Mouse (Mus musculus): ENCODE results near the gene Kcnk13.

Kcnk13 gene

DNA sequence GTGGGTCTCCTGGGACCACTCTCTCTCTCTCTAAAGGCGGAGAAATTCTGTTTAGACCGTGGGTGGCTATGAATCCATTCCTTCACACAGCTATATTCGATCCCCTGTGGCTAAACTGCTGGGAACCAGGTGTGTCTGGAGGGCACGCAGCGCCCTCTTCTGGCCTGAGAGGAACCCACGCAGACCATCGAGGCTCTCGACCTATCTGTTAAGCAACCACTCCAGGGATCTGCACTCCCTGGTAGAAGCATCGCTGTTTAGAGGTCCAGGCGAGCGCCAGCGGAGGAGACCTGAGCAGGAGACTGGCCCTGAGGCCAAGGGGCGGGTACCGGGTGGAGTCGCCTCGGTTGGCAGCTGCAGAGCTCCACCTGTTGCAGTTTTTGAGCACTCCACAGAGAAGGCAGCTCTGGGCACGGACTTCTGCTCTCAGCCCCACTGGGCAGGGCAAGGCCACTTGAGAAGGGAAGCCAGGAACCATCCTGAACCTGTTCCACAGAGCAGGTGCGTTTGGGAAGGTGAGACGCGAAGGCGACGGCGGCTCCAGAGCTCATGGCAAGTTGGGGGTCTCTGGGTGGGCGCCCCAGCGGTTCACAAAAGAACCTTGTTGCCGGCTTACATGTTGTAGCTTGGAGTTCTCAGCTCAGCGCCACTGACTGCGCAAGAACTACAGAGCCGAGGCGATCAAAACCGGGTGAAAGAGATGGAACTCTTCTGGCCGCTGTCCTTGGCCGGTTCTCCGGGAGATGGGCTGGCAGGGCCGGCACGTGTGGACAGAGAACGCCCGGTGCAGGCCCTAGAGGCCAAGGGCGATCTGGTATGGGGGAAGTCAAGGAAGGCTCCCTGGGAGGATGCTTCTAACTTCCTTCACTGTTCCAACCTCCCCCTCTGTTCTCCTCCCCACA, at the start of gene Kcnk13:
Gene Kcnk13 (plus strand): TSS at position 199 of the 902 bp plus-strand sequence.
- DNase-seq (ENCODE audit: low spot score): no peak

DNA sequence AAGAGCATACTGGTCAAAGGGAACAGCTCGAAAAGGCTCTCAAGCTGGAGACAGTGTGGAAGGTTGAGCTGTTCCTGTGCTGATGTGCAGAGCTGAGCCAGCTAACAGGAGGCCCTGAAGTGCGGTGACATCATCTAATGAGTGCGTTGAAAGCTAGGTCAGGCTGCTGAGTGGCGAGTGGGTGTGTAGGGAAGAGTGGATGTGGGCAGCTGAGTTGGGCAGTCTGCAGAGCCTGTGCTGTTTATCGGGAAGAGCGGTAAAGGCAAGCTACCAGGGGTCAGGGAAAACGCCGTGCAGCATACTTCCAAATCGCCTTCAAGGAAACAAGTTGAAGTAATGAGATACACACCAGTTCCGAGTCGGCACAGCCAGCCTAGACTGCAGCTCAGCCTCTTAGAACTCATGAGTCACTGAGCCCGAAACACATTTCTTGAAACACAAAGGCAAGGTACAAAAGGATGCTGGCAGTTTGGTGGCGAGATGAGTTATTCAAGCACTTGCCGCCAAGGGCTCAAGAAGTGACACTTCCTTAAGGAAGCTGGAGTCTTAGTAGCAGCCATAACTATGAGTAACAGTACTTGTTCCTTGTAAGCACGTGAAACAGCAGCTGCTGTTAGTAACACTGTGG, 46.4 kb upstream of the Kcnk13 start:
- no peak for DNase-seq (ENCODE audit: low spot score)

GRCm38 (mm10) chr12:99919636-99920035, 44.7 kb upstream of the Kcnk13 start:
- DNase-seq (ENCODE audit: low spot score): no peak

DNA sequence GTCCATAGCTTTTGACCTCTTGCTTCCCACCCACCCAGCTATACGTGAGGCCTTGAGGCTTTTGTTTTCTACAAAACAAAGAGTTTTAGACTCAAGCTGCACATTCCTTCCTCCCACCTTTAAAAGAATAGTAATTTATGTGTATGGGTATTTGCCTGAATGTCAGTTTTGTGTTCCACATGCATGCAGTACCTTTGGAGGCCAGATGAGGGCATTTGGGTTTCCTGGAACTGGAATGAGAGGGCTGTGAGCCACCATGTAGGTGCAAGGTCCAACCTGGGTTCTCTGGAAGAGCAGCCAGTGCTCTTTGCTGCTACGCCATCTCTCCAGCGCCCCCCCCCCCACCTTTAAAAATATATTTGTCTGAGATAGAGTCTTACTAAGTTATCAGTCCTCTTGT, 43.3 kb upstream of the Kcnk13 start:
- DNase-seq (ENCODE audit: low spot score): no peak

- no peak for DNase-seq (ENCODE audit: low spot score)
These were observed 41.1 kb upstream of the Kcnk13 start for GRCm38 (mm10) chr12:99923131-99923606.

DNA sequence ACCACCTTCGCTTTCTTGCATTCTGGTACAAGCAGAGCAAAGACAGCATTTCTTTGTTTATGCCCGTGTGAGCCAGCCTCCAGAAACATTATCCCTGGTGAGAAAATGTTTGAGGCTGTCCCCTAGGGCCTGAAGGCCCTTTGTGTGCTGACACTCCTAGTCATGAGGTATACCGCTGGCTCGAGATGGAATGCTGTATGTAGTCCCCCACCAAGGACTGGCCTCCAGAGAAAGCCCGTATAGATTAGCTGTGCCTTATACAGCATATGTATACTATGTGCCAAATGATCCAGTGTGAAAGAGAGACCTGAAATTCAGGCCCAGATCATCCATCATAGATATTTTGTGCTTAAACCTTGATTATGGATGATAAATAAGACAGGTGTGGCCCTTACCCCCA, 40.6 kb upstream of the Kcnk13 start:
- DNase-seq (ENCODE audit: low spot score): no peak

DNA sequence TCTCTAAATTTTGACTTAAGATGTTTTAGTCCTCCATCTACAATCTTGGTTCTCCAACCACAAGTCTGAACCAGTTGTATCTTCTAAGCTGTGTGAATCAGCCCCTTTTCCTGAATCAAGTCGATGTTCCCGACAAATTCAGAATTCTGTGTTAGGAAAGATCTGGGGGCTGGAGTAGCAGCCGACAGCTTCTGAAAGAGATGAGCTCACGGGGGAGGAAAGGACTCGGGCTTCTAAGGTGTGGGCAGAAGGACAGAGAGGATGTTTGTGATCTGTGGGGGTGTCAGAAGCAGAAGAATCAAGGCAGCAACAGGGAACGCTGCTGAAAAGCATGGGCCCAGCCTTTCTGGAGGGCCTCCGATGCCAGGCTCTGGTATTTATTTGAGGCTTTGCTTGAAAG, 36.0 kb upstream of the Kcnk13 start:
- DNase-seq (ENCODE audit: low spot score): no peak

DNA sequence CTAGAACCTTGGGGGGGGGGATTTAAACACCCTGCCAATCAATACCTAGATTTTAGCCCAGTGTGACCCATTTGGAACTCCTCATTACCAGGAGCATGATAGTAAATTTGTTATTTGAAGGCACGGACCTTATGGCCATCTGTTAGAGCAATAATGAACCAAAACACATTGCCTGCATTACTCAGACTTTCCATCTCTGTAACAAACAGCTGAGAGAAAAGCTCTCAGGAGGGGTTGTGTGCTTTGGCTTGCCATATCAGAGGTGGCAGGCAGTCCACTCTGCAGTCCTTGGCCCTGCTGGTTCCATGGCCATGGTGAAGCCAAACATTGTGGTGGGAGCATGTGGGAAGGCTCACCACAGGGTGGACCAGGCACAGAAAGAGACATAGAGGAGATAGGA, 35.1 kb upstream of the Kcnk13 start:
- DNase-seq (ENCODE audit: low spot score): no peak

- DNase-seq (ENCODE audit: low spot score): no peak
These were observed 32.1 kb upstream of the Kcnk13 start for GRCm38 (mm10) chr12:99932245-99932644.

GRCm38 (mm10) chr12:99933630-99934029, 30.7 kb upstream of the Kcnk13 start:
- no peak for DNase-seq (ENCODE audit: low spot score)

DNA sequence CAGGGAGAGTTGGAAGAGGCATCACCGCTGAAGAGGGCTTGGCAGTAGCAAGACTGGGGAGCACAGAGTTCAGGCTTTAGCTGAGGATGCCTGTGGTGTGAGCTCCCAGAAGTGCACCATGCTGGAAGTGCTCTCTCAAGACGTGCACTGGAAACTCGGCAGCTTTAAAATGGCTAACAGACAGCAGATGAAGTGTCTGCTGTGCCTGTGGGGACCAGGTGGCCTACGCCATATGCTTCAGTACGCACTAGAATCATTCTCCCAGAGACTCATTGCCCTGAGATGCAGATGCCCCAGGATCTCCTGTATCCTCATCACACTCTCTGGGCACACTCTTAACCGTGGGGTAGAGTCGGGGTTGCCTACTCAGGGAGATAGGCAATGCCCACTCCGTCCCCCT, 28.9 kb upstream of the Kcnk13 start:
- DNase-seq (ENCODE audit: low spot score): no peak

DNA sequence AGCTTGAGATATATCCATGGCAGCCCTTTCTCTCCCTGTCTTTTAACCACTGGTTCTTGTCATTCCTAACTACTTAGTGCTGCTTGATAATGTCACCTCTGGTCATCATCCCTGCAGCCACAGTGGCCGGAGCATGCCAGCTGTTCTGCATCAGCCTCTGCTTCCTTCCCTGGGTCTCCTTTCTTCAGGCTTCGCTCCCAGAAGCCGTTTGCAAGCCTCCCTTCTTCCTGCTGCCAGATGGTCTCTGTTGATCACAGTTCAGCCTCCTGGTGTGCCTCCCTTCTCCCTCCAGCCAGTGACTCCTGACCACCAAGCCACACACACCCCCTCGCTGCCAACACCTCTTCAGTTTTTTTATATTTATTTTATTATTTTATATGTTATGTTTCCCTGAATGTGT, 25.8 kb upstream of the Kcnk13 start:
- DNase-seq (ENCODE audit: low spot score): no peak

- no peak for DNase-seq (ENCODE audit: low spot score)
These were observed 25.1 kb upstream of the Kcnk13 start for GRCm38 (mm10) chr12:99939179-99939578.

GRCm38 (mm10) chr12:99940704-99941103, 23.6 kb upstream of the Kcnk13 start:
- DNase-seq (ENCODE audit: low spot score): no peak

- no peak for DNase-seq (ENCODE audit: low spot score)
These were observed 21.9 kb upstream of the Kcnk13 start for GRCm38 (mm10) chr12:99942441-99942840.

GRCm38 (mm10) chr12:99952928-99953327, 11.4 kb upstream of the Kcnk13 start:
- DNase-seq (ENCODE audit: low spot score): no peak

DNA sequence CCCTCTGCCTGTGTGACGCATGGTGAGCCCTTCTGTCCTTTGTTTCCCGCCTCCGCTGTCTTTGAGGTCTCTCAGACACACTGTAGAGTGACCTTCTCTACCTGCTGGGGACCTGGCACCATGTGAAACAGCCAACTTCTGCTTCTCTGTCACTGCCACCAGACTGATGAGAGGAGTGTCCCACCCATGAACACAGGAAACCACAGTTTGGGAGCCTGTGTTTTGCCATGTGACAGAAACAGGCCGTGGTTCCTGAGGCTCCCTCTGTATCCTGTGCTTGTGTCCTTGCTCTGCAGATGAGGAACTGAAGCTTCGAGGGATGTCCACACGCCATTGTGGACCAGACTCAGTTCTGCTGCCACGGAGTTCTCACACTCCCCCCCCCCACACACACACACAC, 7.9 kb upstream of the Kcnk13 start:
- no peak for DNase-seq (ENCODE audit: low spot score)

- no peak for DNase-seq (ENCODE audit: low spot score)
These were observed 5.9 kb upstream of the Kcnk13 start for GRCm38 (mm10) chr12:99958068-99959060.

- DNase-seq (ENCODE audit: low spot score): no peak
These were observed 5.0 kb upstream of the Kcnk13 start for GRCm38 (mm10) chr12:99959291-99959690.

DNA sequence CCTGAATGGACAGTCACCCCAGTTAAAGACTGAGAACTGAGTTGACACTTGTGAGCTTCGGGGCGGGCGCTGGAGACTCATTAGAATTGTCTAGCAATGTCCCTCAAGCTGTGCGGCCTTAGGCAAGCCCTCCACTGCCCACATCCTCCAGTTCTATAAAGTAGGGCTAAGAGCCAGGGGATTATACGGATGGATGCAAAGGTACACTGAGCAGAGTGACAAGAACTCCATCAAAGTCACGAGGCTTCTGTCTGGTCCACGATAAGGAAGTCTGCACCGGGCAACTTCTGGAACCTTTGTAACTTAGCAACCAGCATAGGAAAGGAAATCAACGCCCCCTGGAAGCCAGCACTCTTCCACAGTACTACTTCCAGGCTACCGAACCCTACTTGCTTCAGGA, 4.4 kb upstream of the Kcnk13 start:
- no peak for DNase-seq (ENCODE audit: low spot score)

- DNase-seq (ENCODE audit: low spot score): no peak
These were observed 3.6 kb upstream of the Kcnk13 start for GRCm38 (mm10) chr12:99960675-99961074.

Data from ovary, postnatal 10 days (tissue).